Mouse (Mus musculus) left cerebral cortex, postnatal 14 days (tissue): ENCODE measurements at regions not wholly inside any gene's neighbourhood (a gene's known extent, or its start where the extent isn't known, plus 50 kb on each side); places are given as distances from the start of the nearest gene placed in this dataset.

Experiments used
- DNase-seq, 2 experiments: peaks; one replicate each; pipeline ENCODE4 v3.0.0; 2021 to 2022; ENCODE audit warnings: low spot score in 2 of 2, mixed read lengths in 1 of 2
- intact Hi-C: fragments of 180-260 bp; cut with DNase I; formaldehyde crosslinking; loops from one replicate; pipeline ENCODE4 v1.15.1; 2025

- intact Hi-C loops: no loop called here
- DNase-seq: no peak
Observed at GRCm38 (mm10) chr13:7306995-7307394, 658.4 kb upstream of the Pfkp start.

GRCm38 (mm10) chr13:7307396-7307795 is 658.8 kb upstream of the Pfkp start:
- no peak for DNase-seq
- intact Hi-C loops: no loop called here

- DNase-seq: no peak
- intact Hi-C loops: no loop called here
Observed at GRCm38 (mm10) chr13:7313474-7313873, 664.9 kb upstream of the Pfkp start.

- intact Hi-C loops: no loop called here
- no peak for DNase-seq
Observed at GRCm38 (mm10) chr13:7330151-7330550, 681.6 kb upstream of the Pfkp start.

- DNase-seq: no peak
- intact Hi-C loops: no loop called here
Observed at GRCm38 (mm10) chr13:7345760-7346159, 697.2 kb upstream of the Pfkp start.

- DNase-seq: no peak
- intact Hi-C loops: no loop called here
Observed at GRCm38 (mm10) chr13:7348431-7348830, 699.9 kb upstream of the Pfkp start.

GRCm38 (mm10) chr13:7353011-7353410 is 704.4 kb upstream of the Pfkp start:
- no peak for DNase-seq
- intact Hi-C loops: no loop called here

- intact Hi-C loops: no loop called here
- DNase-seq: no peak
Observed at GRCm38 (mm10) chr13:7357071-7357470, 708.5 kb upstream of the Pfkp start.

GRCm38 (mm10) chr13:7373559-7373958 is 725.0 kb upstream of the Pfkp start:
- intact Hi-C loops: no loop called here

GRCm38 (mm10) chr13:7374993-7375627 is 726.5 kb upstream of the Pfkp start:
- peak; percentile 5 to 18 for DNase-seq
- intact Hi-C loops: no loop called here

More at GRCm38 (mm10) chr13:7373559-7373958, 725.0 kb upstream of the Pfkp start:
- no peak for DNase-seq

- intact Hi-C loops: no loop called here
- DNase-seq: no peak
Observed at GRCm38 (mm10) chr13:7414342-7415287, 766.0 kb upstream of the Pfkp start.

GRCm38 (mm10) chr13:7427750-7428149 is 774.9 kb upstream of the Adarb2 start:
- intact Hi-C loops: no loop called here
- DNase-seq: no peak

- intact Hi-C loops: no loop called here
- DNase-seq: no peak
Observed at GRCm38 (mm10) chr13:7429271-7429670, 773.4 kb upstream of the Adarb2 start.

- no peak for DNase-seq
- intact Hi-C loops: no loop called here
Observed at GRCm38 (mm10) chr13:7451434-7452002, 751.1 kb upstream of the Adarb2 start.

GRCm38 (mm10) chr13:7475661-7476060 is 727.0 kb upstream of the Adarb2 start:
- intact Hi-C loops: no loop called here
- DNase-seq: no peak

- DNase-seq: no peak
- intact Hi-C loops: no loop called here
Observed at GRCm38 (mm10) chr13:7518090-7518489, 684.6 kb upstream of the Adarb2 start.

- intact Hi-C loops: no loop called here
- DNase-seq: no peak
Observed at GRCm38 (mm10) chr13:7524436-7524835, 678.2 kb upstream of the Adarb2 start.

- DNase-seq: no peak
- intact Hi-C loops: no loop called here
Observed at GRCm38 (mm10) chr13:7538856-7539255, 663.8 kb upstream of the Adarb2 start.

- intact Hi-C loops: no loop called here
- DNase-seq: no peak
Observed at GRCm38 (mm10) chr13:7584022-7584421, 618.6 kb upstream of the Adarb2 start.
